Mouse (Mus musculus): ENCODE measurements around the gene Agbl4. TPM values are rescaled to one million over a fixed set of nuclear protein-coding genes. Genes with fewer than 3 reads are reported as not detected.

The Agbl4 gene
- polyA plus RNA-seq, 1 experiment: not detected

- Histone ChIP-seq H3K4me1 (ENCODE audit: control insufficient read depth) (peaks cover 73% of the 10 kb centered on the region), H3K9me3 (ENCODE audit: control insufficient read depth, low read length) (no peaks in the 10 kb centered on the region), H3K4me3 (replicated peaks) (no peak overlapping the region), H3K36me3 (ENCODE audit: control insufficient read depth) (no peaks in the 10 kb centered on the region), H3K27me3 (ENCODE audit: control insufficient read depth) (no peaks in the 10 kb centered on the region)
- no peak for TF ChIP-seq GATA1 (IDR thresholded peaks at IDR 0.05; ENCODE audit: low read length)
- no peak for TF ChIP-seq TAL1 (IDR thresholded peaks at IDR 0.05; ENCODE audit: low read length)
Measured at GRCm38 (mm10) chr4:111671440-111671839, 1274.0 kb downstream of the Agbl4 start.

GRCm38 (mm10) chr4:111673904-111674303, 1276.4 kb downstream of the Agbl4 start:
- no peaks in the 10 kb centered on the region for H3K9me3 ChIP-seq (ENCODE audit: control insufficient read depth, low read length)
- no peak for TF ChIP-seq TAL1 (IDR thresholded peaks at IDR 0.05; ENCODE audit: low read length)
- TF ChIP-seq GATA1 (IDR thresholded peaks at IDR 0.05; ENCODE audit: low read length): no peak
- H3K27me3 ChIP-seq (ENCODE audit: control insufficient read depth): no peaks in the 10 kb centered on the region
- H3K4me1 ChIP-seq (ENCODE audit: control insufficient read depth): peaks cover 49% of the 10 kb centered on the region
- H3K4me3 ChIP-seq (replicated peaks): peak overlapping the region; percentile 40
- no peaks in the 10 kb centered on the region for H3K36me3 ChIP-seq (ENCODE audit: control insufficient read depth)

DNA sequence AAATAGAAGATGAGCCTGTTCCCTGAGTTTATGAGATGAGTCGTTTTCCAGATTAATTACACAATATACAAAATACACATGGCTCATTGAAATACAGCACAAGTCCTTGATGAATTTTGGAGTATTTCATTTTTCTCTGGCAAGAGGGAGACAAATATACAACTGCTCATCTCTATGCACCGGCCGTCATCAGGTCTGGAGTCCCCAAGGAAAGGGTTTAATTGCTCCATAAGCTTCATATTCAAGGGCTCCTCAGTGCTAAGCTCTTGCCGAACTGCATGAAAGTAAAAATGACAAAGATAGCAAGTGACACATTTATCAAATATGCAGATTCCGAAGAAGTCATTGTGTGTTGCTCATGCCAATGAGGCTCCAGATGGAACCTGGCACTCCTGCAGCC, 1284.5 kb downstream of the Agbl4 start:
- Histone ChIP-seq H3K9me3 (ENCODE audit: control insufficient read depth, low read length) (no peaks in the 10 kb centered on the region), H3K4me1 (ENCODE audit: control insufficient read depth) (no peaks in the 10 kb centered on the region), H3K4me3 (replicated peaks) (no peak overlapping the region), H3K36me3 (ENCODE audit: control insufficient read depth) (no peaks in the 10 kb centered on the region), H3K27me3 (ENCODE audit: control insufficient read depth) (no peaks in the 10 kb centered on the region)
- TF ChIP-seq GATA1 (IDR thresholded peaks at IDR 0.05; ENCODE audit: low read length) (no peak), TAL1 (IDR thresholded peaks at IDR 0.05; ENCODE audit: low read length) (no peak)

DNA sequence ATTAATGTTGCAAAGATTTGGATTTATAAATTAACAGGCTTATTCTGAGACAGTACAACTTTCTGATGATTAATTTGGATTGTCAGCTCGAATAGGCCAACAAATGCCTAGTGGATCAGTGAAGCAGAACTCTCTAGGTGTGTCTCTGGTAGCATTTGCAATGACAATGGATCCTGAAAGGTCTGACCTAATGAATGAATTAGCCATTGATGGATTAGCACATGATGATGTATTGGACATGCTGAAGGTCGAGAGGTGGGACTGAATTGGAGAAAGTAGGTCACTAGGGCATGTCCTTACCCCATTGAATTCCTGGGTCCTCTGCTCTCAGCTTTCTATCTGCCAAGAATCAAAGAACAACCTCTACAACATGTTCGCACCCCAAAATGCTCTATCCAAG, 1285.3 kb downstream of the Agbl4 start:
- H3K27me3 ChIP-seq (ENCODE audit: control insufficient read depth): no peaks in the 10 kb centered on the region
- H3K36me3 ChIP-seq (ENCODE audit: control insufficient read depth): no peaks in the 10 kb centered on the region
- H3K4me3 ChIP-seq (replicated peaks): no peak overlapping the region
- TF ChIP-seq TAL1 (IDR thresholded peaks at IDR 0.05; ENCODE audit: low read length) (no peak), GATA1 (IDR thresholded peaks at IDR 0.05; ENCODE audit: low read length) (no peak)
- H3K9me3 ChIP-seq (ENCODE audit: control insufficient read depth, low read length): no peaks in the 10 kb centered on the region
- H3K4me1 ChIP-seq (ENCODE audit: control insufficient read depth): peaks cover 3% of the 10 kb centered on the region

- TF ChIP-seq TAL1 (IDR thresholded peaks at IDR 0.05; ENCODE audit: low read length) (no peak), GATA1 (IDR thresholded peaks at IDR 0.05; ENCODE audit: low read length) (no peak)
- no peaks in the 10 kb centered on the region for H3K9me3 ChIP-seq (ENCODE audit: control insufficient read depth, low read length)
- no peaks in the 10 kb centered on the region for H3K36me3 ChIP-seq (ENCODE audit: control insufficient read depth)
- H3K4me3 ChIP-seq (replicated peaks): no peak overlapping the region
- H3K27me3 ChIP-seq (ENCODE audit: control insufficient read depth): no peaks in the 10 kb centered on the region
- peaks cover 3% of the 10 kb centered on the region for H3K4me1 ChIP-seq (ENCODE audit: control insufficient read depth)
Measured at GRCm38 (mm10) chr4:111683843-111684242, 1286.4 kb downstream of the Agbl4 start.

DNA sequence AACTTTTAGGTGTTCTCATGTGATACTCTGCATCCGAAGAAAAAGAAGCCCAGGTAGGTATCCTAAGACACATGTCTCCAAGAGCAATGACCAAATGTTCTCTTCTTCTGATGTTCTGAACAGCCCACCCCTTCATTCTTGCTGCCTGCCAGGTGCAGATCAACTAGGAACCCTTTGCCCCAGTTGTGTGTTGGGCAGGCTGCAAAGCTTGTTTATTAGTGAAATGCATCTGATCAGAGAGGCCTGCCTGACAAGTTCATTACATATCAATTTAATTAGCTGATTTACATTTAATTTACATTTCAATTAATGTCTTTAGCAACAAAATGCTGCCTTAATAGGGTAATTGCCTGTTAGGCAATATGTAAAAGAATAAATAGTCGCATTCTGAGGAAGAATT, 1288.5 kb downstream of the Agbl4 start:
- TF ChIP-seq GATA1 (IDR thresholded peaks at IDR 0.05; ENCODE audit: low read length) (no peak), TAL1 (IDR thresholded peaks at IDR 0.05; ENCODE audit: low read length) (no peak)
- Histone ChIP-seq H3K27me3 (ENCODE audit: control insufficient read depth) (no peaks in the 10 kb centered on the region), H3K9me3 (ENCODE audit: control insufficient read depth, low read length) (no peaks in the 10 kb centered on the region), H3K36me3 (ENCODE audit: control insufficient read depth) (no peaks in the 10 kb centered on the region), H3K4me1 (ENCODE audit: control insufficient read depth) (peaks cover 3% of the 10 kb centered on the region), H3K4me3 (replicated peaks) (no peak overlapping the region)

GRCm38 (mm10) chr4:111686951-111687350, 1289.5 kb downstream of the Agbl4 start:
- no peaks in the 10 kb centered on the region for H3K27me3 ChIP-seq (ENCODE audit: control insufficient read depth)
- TF ChIP-seq GATA1 (IDR thresholded peaks at IDR 0.05; ENCODE audit: low read length) (no peak), TAL1 (IDR thresholded peaks at IDR 0.05; ENCODE audit: low read length) (no peak)
- H3K36me3 ChIP-seq (ENCODE audit: control insufficient read depth): no peaks in the 10 kb centered on the region
- H3K9me3 ChIP-seq (ENCODE audit: control insufficient read depth, low read length): no peaks in the 10 kb centered on the region
- peaks cover 3% of the 10 kb centered on the region for H3K4me1 ChIP-seq (ENCODE audit: control insufficient read depth)
- no peak overlapping the region for H3K4me3 ChIP-seq (replicated peaks)

DNA sequence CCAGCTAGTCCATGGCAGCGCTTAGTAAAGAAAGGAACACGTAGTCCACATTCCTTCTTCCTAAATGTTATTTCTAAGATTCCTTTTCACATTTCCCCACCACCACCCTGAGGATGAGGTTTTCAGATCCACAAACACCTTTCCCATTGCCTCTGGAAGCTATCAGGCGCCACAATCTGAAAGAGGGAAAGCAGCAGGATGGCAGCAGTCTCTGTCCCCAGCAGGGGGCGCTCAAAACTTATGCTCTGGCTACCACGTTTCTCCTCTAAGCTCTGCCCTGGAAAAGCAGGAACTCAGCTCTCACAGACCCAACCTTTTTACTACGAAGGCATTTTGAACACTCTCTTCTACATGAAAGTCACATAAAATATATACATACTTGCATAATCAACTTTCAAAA, 1290.2 kb downstream of the Agbl4 start:
- TF ChIP-seq GATA1 (IDR thresholded peaks at IDR 0.05; ENCODE audit: low read length): peak; percentile 78
- no peak for TF ChIP-seq TAL1 (IDR thresholded peaks at IDR 0.05; ENCODE audit: low read length)
- no peak overlapping the region for H3K4me3 ChIP-seq (replicated peaks)

DNA sequence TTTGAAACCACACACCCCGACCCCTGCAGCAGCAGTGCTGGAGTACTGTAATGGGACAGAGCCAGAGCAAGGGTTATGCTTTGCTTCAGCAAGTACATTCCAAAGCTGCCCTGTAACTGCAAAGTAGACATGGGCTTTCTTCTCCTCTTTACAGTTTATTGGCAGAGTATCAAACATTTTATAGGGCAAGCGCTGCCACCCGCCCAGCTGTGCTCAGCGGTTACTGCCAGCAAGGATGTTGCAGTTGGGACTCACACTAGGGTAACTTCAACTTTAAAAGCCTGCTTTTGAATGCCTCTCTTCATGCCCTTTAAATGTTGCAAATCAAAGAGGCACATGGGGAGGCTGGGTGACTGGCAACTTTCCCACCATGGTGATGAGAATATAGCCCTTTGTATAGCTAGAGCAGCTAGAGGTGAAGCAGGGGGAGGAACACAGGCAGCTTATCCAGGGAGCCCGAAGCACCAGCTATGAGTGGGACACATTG, 1293.6 kb downstream of the Agbl4 start:
- Histone ChIP-seq H3K27me3 (ENCODE audit: control insufficient read depth) (no peaks in the 10 kb centered on the region), H3K36me3 (ENCODE audit: control insufficient read depth) (no peaks in the 10 kb centered on the region), H3K4me3 (replicated peaks) (no peak overlapping the region), H3K4me1 (ENCODE audit: control insufficient read depth) (peaks cover 3% of the 10 kb centered on the region), H3K9me3 (ENCODE audit: control insufficient read depth, low read length) (no peaks in the 10 kb centered on the region)
- no peak for TF ChIP-seq TAL1 (IDR thresholded peaks at IDR 0.05; ENCODE audit: low read length)
- TF ChIP-seq GATA1 (IDR thresholded peaks at IDR 0.05; ENCODE audit: low read length): no peak

More for the DNA sequence above, 1290.2 kb downstream of the Agbl4 start:
- H3K4me1 ChIP-seq (ENCODE audit: control insufficient read depth): peaks cover 3% of the 10 kb centered on the region
- H3K36me3 ChIP-seq (ENCODE audit: control insufficient read depth): no peaks in the 10 kb centered on the region
- no peaks in the 10 kb centered on the region for H3K9me3 ChIP-seq (ENCODE audit: control insufficient read depth, low read length)
- no peaks in the 10 kb centered on the region for H3K27me3 ChIP-seq (ENCODE audit: control insufficient read depth)

DNA sequence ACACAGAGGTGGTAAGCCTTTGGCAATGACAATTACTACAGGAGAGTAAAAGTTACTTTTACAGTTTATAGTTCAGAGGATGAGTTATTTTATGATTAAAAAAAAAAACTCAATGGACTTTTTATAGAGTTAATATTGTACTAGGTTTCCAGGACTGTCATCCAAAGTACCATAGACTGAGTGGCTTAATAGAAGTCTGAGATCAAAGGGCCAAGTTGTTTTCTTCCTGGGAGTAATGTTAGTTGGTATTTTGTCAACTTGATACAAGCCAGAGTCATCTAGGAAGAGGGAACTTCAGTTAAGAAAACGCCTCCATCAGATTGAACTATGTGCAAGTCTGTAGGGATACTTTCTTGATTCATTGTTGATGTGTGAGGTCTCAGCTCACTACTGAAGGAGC, 1303.9 kb downstream of the Agbl4 start:
- Histone ChIP-seq H3K27me3 (ENCODE audit: control insufficient read depth) (no peaks in the 10 kb centered on the region), H3K9me3 (ENCODE audit: control insufficient read depth, low read length) (no peaks in the 10 kb centered on the region), H3K4me3 (replicated peaks) (no peak overlapping the region), H3K36me3 (ENCODE audit: control insufficient read depth) (no peaks in the 10 kb centered on the region), H3K4me1 (ENCODE audit: control insufficient read depth) (no peaks in the 10 kb centered on the region)
- TF ChIP-seq GATA1 (IDR thresholded peaks at IDR 0.05; ENCODE audit: low read length) (no peak), TAL1 (IDR thresholded peaks at IDR 0.05; ENCODE audit: low read length) (no peak)

Measured in erythroblast, embryonic 14.5 days (primary cell).